15 mouse cellular contexts compared by ENCODE assay signal in genomic region chr2:35851420-35852163, GRCm38 (mm10).
DNase-seq lines count a peak whose midpoint lies in the region; ATAC-seq and TF ChIP-seq lines count a peak whose summit lies in the region.
"Had no signal": no experiment of that assay in that cellular context is flagged by ENCODE, and none has a peak within 500 bp of the region (broad histone marks: within the 10 kb centered on the region; RNA-seq: fewer than 3 reads in every experiment).

No protein-coding gene starts in this region.

- no peak overlapping the region; the same call in 1 of the 2 replicates for H3K9ac ChIP-seq in hindbrain, embryonic 12.5 days
- H3K9ac ChIP-seq in hindbrain, postnatal 0 days (replicated peaks; ENCODE audit: low read length) = no peak overlapping the region
- H3K9ac ChIP-seq in embryonic facial prominence, embryonic 12.5 days = no peak overlapping the region
- no peak overlapping the region for H3K9ac ChIP-seq in hindbrain, embryonic 15.5 days
- no peak overlapping the region for H3K9ac ChIP-seq in midbrain, embryonic 14.5 days (replicated peaks; ENCODE audit: low read length)

- peak overlapping the region; percentile 35; the same call in 1 of the 2 replicates for H3K27ac ChIP-seq in hindbrain, embryonic 12.5 days
- H3K27ac ChIP-seq in hindbrain, postnatal 0 days = no peak overlapping the region; the same call in 1 of the 2 replicates
- H3K27ac ChIP-seq in embryonic facial prominence, embryonic 12.5 days = no peak overlapping the region
- H3K27ac ChIP-seq in hindbrain, embryonic 15.5 days (replicated peaks) = peak overlapping the region; percentile 41; the same call in 1 of the 2 replicates
- peak overlapping the region; percentile 10; the same call in 1 of the 2 replicates for H3K27ac ChIP-seq in midbrain, embryonic 14.5 days (replicated peaks; ENCODE audit: low read depth, low read length)
- no peak overlapping the region for H3K27ac ChIP-seq in left cerebral cortex, adult 2 months
- H3K27ac ChIP-seq: heart, adult 2 months had no signal

- no peak overlapping the region; the same call in 1 of the 2 replicates for H3K4me2 ChIP-seq in hindbrain, embryonic 12.5 days (replicated peaks)
- no peak overlapping the region for H3K4me2 ChIP-seq in hindbrain, postnatal 0 days (ENCODE audit: low read depth, low read length)
- peak overlapping the region; percentile 19; the same call in 1 of the 2 replicates for H3K4me2 ChIP-seq in embryonic facial prominence, embryonic 12.5 days (replicated peaks)
- no peak overlapping the region for H3K4me2 ChIP-seq in hindbrain, embryonic 15.5 days
- H3K4me2 ChIP-seq in midbrain, embryonic 14.5 days (ENCODE audit: low read length) = peak overlapping the region; percentile 16; the same call in 1 of the 2 replicates

- WGBS in hindbrain, embryonic 12.5 days = 47% methylated on average over 17 of the region's 17 CpGs
- 54% methylated on average over 17 of the region's 17 CpGs for WGBS in hindbrain, postnatal 0 days
- WGBS in embryonic facial prominence, embryonic 12.5 days = 42% methylated on average over 17 of the region's 17 CpGs
- 54% methylated on average over 17 of the region's 17 CpGs for WGBS in hindbrain, embryonic 15.5 days
- 21% methylated on average over 17 of the region's 17 CpGs for WGBS in midbrain, embryonic 14.5 days

- no peak for TF ChIP-seq CTCF in hindbrain, postnatal 0 days (IDR thresholded peaks at IDR 0.05; ENCODE audit: low read depth)
- TF ChIP-seq CTCF in left cerebral cortex, adult 2 months (IDR thresholded peaks at IDR 0.05) = no peak

- no peaks in the 10 kb centered on the region for H3K9me3 ChIP-seq in hindbrain, embryonic 12.5 days (replicated peaks)
- H3K9me3 ChIP-seq in hindbrain, postnatal 0 days (ENCODE audit: low read length) = no peaks in the 10 kb centered on the region
- no peaks in the 10 kb centered on the region for H3K9me3 ChIP-seq in embryonic facial prominence, embryonic 12.5 days
- H3K9me3 ChIP-seq in hindbrain, embryonic 15.5 days = no peaks in the 10 kb centered on the region
- H3K9me3 ChIP-seq in midbrain, embryonic 14.5 days (ENCODE audit: control insufficient read depth, low read length) = no peaks in the 10 kb centered on the region

- H3K27me3 ChIP-seq in hindbrain, embryonic 12.5 days = no peaks in the 10 kb centered on the region
- H3K27me3 ChIP-seq in hindbrain, postnatal 0 days (ENCODE audit: insufficient read depth, low read length) = no peaks in the 10 kb centered on the region
- H3K27me3 ChIP-seq in embryonic facial prominence, embryonic 12.5 days = peaks cover 3% of the 10 kb centered on the region; the same call in 1 of the 2 replicates
- H3K27me3 ChIP-seq in hindbrain, embryonic 15.5 days = no peaks in the 10 kb centered on the region
- H3K27me3 ChIP-seq in midbrain, embryonic 14.5 days (ENCODE audit: control insufficient read depth, insufficient read depth, low read length) = no peaks in the 10 kb centered on the region

- 0 out of 2 replicates have a peak, but pooled peaks have one; percentile 42 for ATAC-seq in hindbrain, embryonic 12.5 days (ENCODE audit: low FRiP score)
- ATAC-seq in hindbrain, postnatal 0 days = no peak
- no peak for ATAC-seq in embryonic facial prominence, embryonic 12.5 days (ENCODE audit: insufficient number of reproducible peaks, insufficient read depth, low FRiP score, low TSS enrichment)
- ATAC-seq in hindbrain, embryonic 15.5 days (ENCODE audit: low FRiP score, low read depth) = peak; percentile 21; the same call in 1 of the 2 replicates
- ATAC-seq in midbrain, embryonic 14.5 days (ENCODE audit: low FRiP score, low TSS enrichment) = no peak
- ATAC-seq: CD4-positive, CD25-positive, alpha-beta regulatory T cell, adult 4 months had no signal

- intact Hi-C loops in left cerebral cortex, adult 2 months (cut with DNase I) = no loop called here

- no peak for DNase-seq in hindbrain, postnatal 0 days (ENCODE audit: low spot score)
- no peak for DNase-seq in midbrain, embryonic 14.5 days
- DNase-seq in left cerebral cortex, adult 2 months (ENCODE audit: extremely low spot score in 1 of 2, low spot score in 2 of 2) = no peak
- DNase-seq in right cerebral cortex, postnatal 25 days = no peak
- DNase-seq in spleen, postnatal 10 days (ENCODE audit: low spot score in 2 of 2) = no peak
- DNase-seq: cerebellum, adult 9-11 months; heart, adult 2 months; kidney, adult 8-10 months; lung, postnatal 14 days; right cerebral cortex, postnatal 4 days had no signal

- H3K4me3 ChIP-seq in hindbrain, embryonic 12.5 days = no peak overlapping the region
- no peak overlapping the region for H3K4me3 ChIP-seq in hindbrain, postnatal 0 days (ENCODE audit: low read length)
- H3K4me3 ChIP-seq in embryonic facial prominence, embryonic 12.5 days = no peak overlapping the region
- H3K4me3 ChIP-seq in hindbrain, embryonic 15.5 days = no peak overlapping the region
- H3K4me3 ChIP-seq in midbrain, embryonic 14.5 days (replicated peaks; ENCODE audit: low read depth, low read length) = no peak overlapping the region
- H3K4me3 ChIP-seq in left cerebral cortex, adult 2 months = no peak overlapping the region
- H3K4me3 ChIP-seq: erythroblast, embryonic 14.5 days; heart, adult 2 months had no signal

- H3K4me1 ChIP-seq in hindbrain, embryonic 12.5 days = peaks cover 16% of the 10 kb centered on the region
- H3K4me1 ChIP-seq in hindbrain, postnatal 0 days (ENCODE audit: insufficient read depth, low read length) = no peaks in the 10 kb centered on the region
- peaks cover 16% of the 10 kb centered on the region; the same call in 1 of the 2 replicates for H3K4me1 ChIP-seq in embryonic facial prominence, embryonic 12.5 days
- H3K4me1 ChIP-seq in hindbrain, embryonic 15.5 days (replicated peaks) = peaks cover 16% of the 10 kb centered on the region
- peaks cover 15% of the 10 kb centered on the region for H3K4me1 ChIP-seq in midbrain, embryonic 14.5 days (ENCODE audit: control insufficient read depth, insufficient read depth, low read length)

- no peaks in the 10 kb centered on the region for H3K36me3 ChIP-seq in hindbrain, embryonic 12.5 days
- no peaks in the 10 kb centered on the region for H3K36me3 ChIP-seq in hindbrain, postnatal 0 days (ENCODE audit: insufficient read depth, low read length)
- no peaks in the 10 kb centered on the region for H3K36me3 ChIP-seq in embryonic facial prominence, embryonic 12.5 days
- no peaks in the 10 kb centered on the region for H3K36me3 ChIP-seq in hindbrain, embryonic 15.5 days
- H3K36me3 ChIP-seq in midbrain, embryonic 14.5 days (ENCODE audit: control insufficient read depth, insufficient read depth, low read length) = no peaks in the 10 kb centered on the region

Comparison
In these comparisons a context has a peak if more than half of its experiments do, and no peak if none do; other contexts are left out.
1. ATAC-seq: peak in hindbrain, embryonic 12.5 days (single experiment) and hindbrain, embryonic 15.5 days (single experiment); none in hindbrain, postnatal 0 days (single experiment), embryonic facial prominence, embryonic 12.5 days (single experiment) and midbrain, embryonic 14.5 days (single experiment).
2. H3K27ac ChIP-seq: peak in hindbrain, embryonic 12.5 days (single experiment), hindbrain, embryonic 15.5 days (single experiment) and midbrain, embryonic 14.5 days (single experiment); none in hindbrain, postnatal 0 days (single experiment), embryonic facial prominence, embryonic 12.5 days (single experiment) and left cerebral cortex, adult 2 months (single experiment).
3. H3K4me2 ChIP-seq: peak in embryonic facial prominence, embryonic 12.5 days (single experiment) and midbrain, embryonic 14.5 days (single experiment); none in hindbrain, embryonic 12.5 days (single experiment), hindbrain, postnatal 0 days (single experiment) and hindbrain, embryonic 15.5 days (single experiment).